Mouse (Mus musculus): ENCODE results near the gene Bin2. TPM values are rescaled to one million over a fixed set of nuclear protein-coding genes. Genes with fewer than 3 reads are reported as not detected.
A peak's percentile ranks its signal among the peaks of the same experiment; 100 is the strongest.

The Bin2 gene
- polyA plus RNA-seq (2012; rRNA removed): 101 TPM in 2 replicates

DNA sequence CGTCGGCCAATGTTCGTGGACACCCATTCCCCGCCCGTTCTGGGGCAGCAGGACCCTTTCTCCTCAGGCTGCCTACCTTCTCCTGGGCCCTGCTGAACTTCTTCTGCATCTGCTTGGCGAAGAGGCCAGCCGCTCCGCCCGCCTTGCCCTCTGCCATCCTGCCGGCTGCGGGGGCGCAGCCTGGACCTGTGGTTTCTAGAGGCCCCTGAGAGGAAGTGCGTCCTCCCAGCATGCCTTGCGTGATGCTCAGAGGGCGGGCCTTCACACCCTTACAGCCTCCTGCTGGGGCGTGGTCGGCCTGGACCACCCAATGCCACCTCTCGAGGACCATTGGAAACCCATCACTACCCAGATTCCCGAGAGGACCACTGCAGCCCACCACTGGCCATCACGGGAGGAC is at the start of gene Bin2:
TSS of gene Bin2 (minus strand) at position 217 of the 400 bp plus-strand sequence.
- H3K27ac ChIP-seq (ENCODE audit: insufficient read depth, low read length): peak within 1 kb of the TSS; percentile 92
- H3K4me3 ChIP-seq (ENCODE audit: extremely low read depth, insufficient read depth, insufficient read length): peak within 1 kb of the TSS; percentile 79
- H3K27me3 ChIP-seq (ENCODE audit: control insufficient read depth, insufficient read depth, low read length): no peaks in the 10 kb centered on the region
- no peaks in the 10 kb centered on the region for H3K36me3 ChIP-seq (ENCODE audit: control insufficient read depth, insufficient read depth, low read length)
- DNase-seq (ENCODE audit: low read depth in 1 of 2, low spot score in 2 of 2): peak; percentile 68 to 93
- 9% methylated on average over 20 of the region's 20 CpGs for WGBS
- H3K4me1 ChIP-seq (ENCODE audit: control insufficient read depth, insufficient read depth, insufficient read length): peaks cover 18% of the 10 kb centered on the region; the same call in 1 of the 2 replicates
- TF ChIP-seq CTCF (IDR thresholded peaks at IDR 0.05; ENCODE audit: extremely low read depth, insufficient read depth, insufficient read length, insufficient replicate concordance): no peak
- TF ChIP-seq POLR2A (IDR thresholded peaks at IDR 0.05; ENCODE audit: low read depth, low read length): peak; percentile 99

DNA sequence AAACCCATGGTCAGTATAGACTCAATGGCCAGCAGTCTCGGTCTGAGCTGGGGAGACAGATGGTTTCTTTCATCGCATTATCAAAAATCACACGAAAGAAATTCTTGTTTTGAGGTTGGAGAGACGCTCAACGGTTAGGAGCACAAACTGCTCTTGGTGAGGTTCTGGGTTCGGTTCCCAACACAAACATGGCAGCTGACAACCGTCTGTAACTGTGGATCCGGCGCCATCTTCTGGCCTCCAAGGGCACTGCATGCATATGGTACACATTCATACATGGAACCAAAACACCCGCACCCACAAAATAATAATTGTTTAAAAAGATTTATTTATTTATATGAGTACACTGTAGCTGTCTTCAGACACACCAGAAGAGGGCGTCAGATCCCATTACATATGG is 49.2 kb upstream of the Bin2 start:
- WGBS: 89% methylated on average over 11 of the region's 11 CpGs
- no peak for DNase-seq (ENCODE audit: low read depth in 1 of 2, low spot score in 2 of 2)
- peak; percentile 43; the same call in 1 of the 2 replicates for TF ChIP-seq CTCF (IDR thresholded peaks at IDR 0.05; ENCODE audit: extremely low read depth, insufficient read depth, insufficient read length, insufficient replicate concordance)
- TF ChIP-seq POLR2A (IDR thresholded peaks at IDR 0.05; ENCODE audit: low read depth, low read length): no peak
- Histone ChIP-seq H3K36me3 (ENCODE audit: control insufficient read depth, insufficient read depth, low read length) (peaks cover 14% of the 10 kb centered on the region), H3K27me3 (ENCODE audit: control insufficient read depth, insufficient read depth, low read length) (no peaks in the 10 kb centered on the region), H3K4me1 (ENCODE audit: control insufficient read depth, insufficient read depth, insufficient read length) (peaks cover 10% of the 10 kb centered on the region; the same call in 1 of the 2 replicates), H3K4me3 (ENCODE audit: extremely low read depth, insufficient read depth, insufficient read length) (no peak overlapping the region), H3K27ac (ENCODE audit: insufficient read depth, low read length) (no peak overlapping the region)

GRCm38 (mm10) chr15:100717933-100718332 is 48.6 kb upstream of the Bin2 start:
- no peak for TF ChIP-seq POLR2A (IDR thresholded peaks at IDR 0.05; ENCODE audit: low read depth, low read length)
- no peak for TF ChIP-seq CTCF (IDR thresholded peaks at IDR 0.05; ENCODE audit: extremely low read depth, insufficient read depth, insufficient read length, insufficient replicate concordance)
- H3K27me3 ChIP-seq (ENCODE audit: control insufficient read depth, insufficient read depth, low read length): no peaks in the 10 kb centered on the region
- H3K27ac ChIP-seq (ENCODE audit: insufficient read depth, low read length): no peak overlapping the region
- H3K4me1 ChIP-seq (ENCODE audit: control insufficient read depth, insufficient read depth, insufficient read length): peaks cover 4% of the 10 kb centered on the region; the same call in 1 of the 2 replicates
- no peak for DNase-seq (ENCODE audit: low read depth in 1 of 2, low spot score in 2 of 2)
- 74% methylated on average over 6 of the region's 6 CpGs for WGBS
- H3K36me3 ChIP-seq (ENCODE audit: control insufficient read depth, insufficient read depth, low read length): peaks cover 19% of the 10 kb centered on the region
- no peak overlapping the region for H3K4me3 ChIP-seq (ENCODE audit: extremely low read depth, insufficient read depth, insufficient read length)

- TF ChIP-seq CTCF (IDR thresholded peaks at IDR 0.05; ENCODE audit: extremely low read depth, insufficient read depth, insufficient read length, insufficient replicate concordance) (no peak), POLR2A (IDR thresholded peaks at IDR 0.05; ENCODE audit: low read depth, low read length) (no peak)
- H3K27ac ChIP-seq (ENCODE audit: insufficient read depth, low read length): no peak overlapping the region
- no peak for DNase-seq (ENCODE audit: low read depth in 1 of 2, low spot score in 2 of 2)
- no peak overlapping the region for H3K4me3 ChIP-seq (ENCODE audit: extremely low read depth, insufficient read depth, insufficient read length)
- 80% methylated on average over 9 of the region's 9 CpGs for WGBS
- no peaks in the 10 kb centered on the region for H3K4me1 ChIP-seq (ENCODE audit: control insufficient read depth, insufficient read depth, insufficient read length)
- peaks cover 24% of the 10 kb centered on the region for H3K36me3 ChIP-seq (ENCODE audit: control insufficient read depth, insufficient read depth, low read length)
- H3K27me3 ChIP-seq (ENCODE audit: control insufficient read depth, insufficient read depth, low read length): no peaks in the 10 kb centered on the region
These were observed 46.1 kb upstream of the Bin2 start for GRCm38 (mm10) chr15:100715399-100715993.

- H3K27ac ChIP-seq (ENCODE audit: insufficient read depth, low read length): no peak overlapping the region
- WGBS: 92% methylated on average over 8 of the region's 8 CpGs
- no peak overlapping the region for H3K4me3 ChIP-seq (ENCODE audit: extremely low read depth, insufficient read depth, insufficient read length)
- TF ChIP-seq POLR2A (IDR thresholded peaks at IDR 0.05; ENCODE audit: low read depth, low read length): no peak
- TF ChIP-seq CTCF (IDR thresholded peaks at IDR 0.05; ENCODE audit: extremely low read depth, insufficient read depth, insufficient read length, insufficient replicate concordance): no peak
- DNase-seq (ENCODE audit: low read depth in 1 of 2, low spot score in 2 of 2): no peak
- H3K36me3 ChIP-seq (ENCODE audit: control insufficient read depth, insufficient read depth, low read length): peaks cover 24% of the 10 kb centered on the region
- H3K4me1 ChIP-seq (ENCODE audit: control insufficient read depth, insufficient read depth, insufficient read length): peaks cover under 1% of the 10 kb centered on the region; the same call in 1 of the 2 replicates
- H3K27me3 ChIP-seq (ENCODE audit: control insufficient read depth, insufficient read depth, low read length): no peaks in the 10 kb centered on the region
These were observed 45.1 kb upstream of the Bin2 start for GRCm38 (mm10) chr15:100714470-100714869.

DNA sequence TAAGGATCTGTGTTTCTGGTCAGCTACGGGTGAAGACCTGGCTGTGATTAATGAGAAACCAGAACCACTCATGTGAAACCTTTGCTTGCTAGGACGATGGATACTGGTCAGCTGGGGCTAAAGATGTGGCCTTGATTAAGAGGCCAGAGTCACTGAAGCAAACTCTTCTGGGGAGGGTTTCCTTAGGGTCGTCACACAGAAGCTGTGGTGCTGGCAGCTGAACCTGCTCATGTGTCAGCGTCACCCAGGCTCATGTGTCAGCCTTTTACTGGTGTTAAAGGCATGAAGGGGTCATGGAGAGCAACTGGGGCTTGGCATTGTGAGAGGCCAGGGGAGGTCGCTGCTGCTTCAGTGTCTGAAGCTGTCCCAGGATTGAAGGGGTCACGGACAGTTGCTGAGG is 41.5 kb upstream of the Bin2 start:
- Histone ChIP-seq H3K27ac (ENCODE audit: insufficient read depth, low read length) (no peak overlapping the region), H3K4me1 (ENCODE audit: control insufficient read depth, insufficient read depth, insufficient read length) (peaks cover 27% of the 10 kb centered on the region; the same call in 1 of the 2 replicates), H3K36me3 (ENCODE audit: control insufficient read depth, insufficient read depth, low read length) (peaks cover 19% of the 10 kb centered on the region), H3K4me3 (ENCODE audit: extremely low read depth, insufficient read depth, insufficient read length) (no peak overlapping the region), H3K27me3 (ENCODE audit: control insufficient read depth, insufficient read depth, low read length) (no peaks in the 10 kb centered on the region)
- no peak for DNase-seq (ENCODE audit: low read depth in 1 of 2, low spot score in 2 of 2)
- 87% methylated on average over 6 of the region's 6 CpGs for WGBS
- no peak for TF ChIP-seq POLR2A (IDR thresholded peaks at IDR 0.05; ENCODE audit: low read depth, low read length)
- no peak for TF ChIP-seq CTCF (IDR thresholded peaks at IDR 0.05; ENCODE audit: extremely low read depth, insufficient read depth, insufficient read length, insufficient replicate concordance)

- Histone ChIP-seq H3K4me1 (ENCODE audit: control insufficient read depth, insufficient read depth, insufficient read length) (peaks cover 32% of the 10 kb centered on the region; the same call in 1 of the 2 replicates), H3K27ac (ENCODE audit: insufficient read depth, low read length) (peak overlapping the region; percentile 53), H3K4me3 (ENCODE audit: extremely low read depth, insufficient read depth, insufficient read length) (no peak overlapping the region), H3K36me3 (ENCODE audit: control insufficient read depth, insufficient read depth, low read length) (peaks cover 11% of the 10 kb centered on the region), H3K27me3 (ENCODE audit: control insufficient read depth, insufficient read depth, low read length) (no peaks in the 10 kb centered on the region)
- TF ChIP-seq POLR2A (IDR thresholded peaks at IDR 0.05; ENCODE audit: low read depth, low read length): no peak
- TF ChIP-seq CTCF (IDR thresholded peaks at IDR 0.05; ENCODE audit: extremely low read depth, insufficient read depth, insufficient read length, insufficient replicate concordance): no peak
- no peak for DNase-seq (ENCODE audit: low read depth in 1 of 2, low spot score in 2 of 2)
- WGBS: 68% methylated on average over 8 of the region's 8 CpGs
These were observed 39.2 kb upstream of the Bin2 start for GRCm38 (mm10) chr15:100708433-100709078.
